Mouse (Mus musculus): ENCODE results near the gene Cx3cr1. TPM values are rescaled to one million over a fixed set of nuclear protein-coding genes. Genes with fewer than 3 reads are reported as not detected.
A peak's percentile ranks its signal among the peaks of the same experiment; 100 is the strongest.

Cx3cr1 gene
- polyA plus RNA-seq, 1 experiment = 14.4 TPM

DNA sequence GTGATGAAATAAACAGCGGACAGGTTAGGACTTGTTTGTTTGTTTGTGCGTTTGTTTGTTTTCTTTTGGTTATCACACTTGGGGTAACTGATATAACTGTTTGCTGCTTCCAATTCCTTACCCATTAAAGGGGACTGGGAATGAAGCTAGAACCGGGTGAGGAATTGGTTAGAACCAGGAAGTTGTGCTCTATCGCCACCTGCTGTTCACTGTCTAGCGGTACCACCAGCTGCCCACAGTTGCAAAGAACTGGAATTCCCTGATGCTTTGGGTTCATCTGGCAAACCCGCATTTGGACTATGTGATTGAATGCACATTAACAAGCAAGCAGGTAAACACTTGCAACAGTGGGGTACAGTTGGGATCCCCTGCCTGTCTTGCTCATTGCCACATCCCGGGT, 29.0 kb upstream of the Cx3cr1 start:
- Histone ChIP-seq H3K4me1 (ENCODE audit: control insufficient read depth, insufficient read depth, insufficient read length) (peaks cover 2% of the 10 kb centered on the region; the same call in 1 of the 2 replicates), H3K4me3 (ENCODE audit: extremely low read depth, insufficient read depth, insufficient read length) (no peak overlapping the region), H3K36me3 (ENCODE audit: control insufficient read depth, insufficient read depth, low read length) (no peaks in the 10 kb centered on the region), H3K27ac (ENCODE audit: insufficient read depth, low read length) (no peak overlapping the region), H3K27me3 (ENCODE audit: control insufficient read depth, insufficient read depth, low read length) (no peaks in the 10 kb centered on the region)
- DNase-seq (ENCODE audit: low read depth in 1 of 2, low spot score in 2 of 2) = peak in 1 of 2 experiments; percentile 49
- TF ChIP-seq CTCF (IDR thresholded peaks at IDR 0.05; ENCODE audit: extremely low read depth, insufficient read depth, insufficient read length, insufficient replicate concordance) (peak; percentile 58; the same call in 1 of the 2 replicates), POLR2A (IDR thresholded peaks at IDR 0.05; ENCODE audit: low read depth, low read length) (no peak)
- WGBS = 26% methylated on average over 7 of the region's 7 CpGs

- H3K4me1 ChIP-seq (ENCODE audit: control insufficient read depth, insufficient read depth, insufficient read length) = peaks cover 2% of the 10 kb centered on the region; the same call in 1 of the 2 replicates
- DNase-seq (ENCODE audit: low read depth in 1 of 2, low spot score in 2 of 2) = no peak
- H3K27me3 ChIP-seq (ENCODE audit: control insufficient read depth, insufficient read depth, low read length) = no peaks in the 10 kb centered on the region
- no peak overlapping the region for H3K27ac ChIP-seq (ENCODE audit: insufficient read depth, low read length)
- H3K36me3 ChIP-seq (ENCODE audit: control insufficient read depth, insufficient read depth, low read length) = no peaks in the 10 kb centered on the region
- TF ChIP-seq CTCF (IDR thresholded peaks at IDR 0.05; ENCODE audit: extremely low read depth, insufficient read depth, insufficient read length, insufficient replicate concordance) (no peak), POLR2A (IDR thresholded peaks at IDR 0.05; ENCODE audit: low read depth, low read length) (no peak)
- WGBS = 14% methylated on average over 7 of the region's 7 CpGs
- no peak overlapping the region for H3K4me3 ChIP-seq (ENCODE audit: extremely low read depth, insufficient read depth, insufficient read length)
Measured at GRCm38 (mm10) chr9:120095886-120096285, 26.2 kb upstream of the Cx3cr1 start.

DNA sequence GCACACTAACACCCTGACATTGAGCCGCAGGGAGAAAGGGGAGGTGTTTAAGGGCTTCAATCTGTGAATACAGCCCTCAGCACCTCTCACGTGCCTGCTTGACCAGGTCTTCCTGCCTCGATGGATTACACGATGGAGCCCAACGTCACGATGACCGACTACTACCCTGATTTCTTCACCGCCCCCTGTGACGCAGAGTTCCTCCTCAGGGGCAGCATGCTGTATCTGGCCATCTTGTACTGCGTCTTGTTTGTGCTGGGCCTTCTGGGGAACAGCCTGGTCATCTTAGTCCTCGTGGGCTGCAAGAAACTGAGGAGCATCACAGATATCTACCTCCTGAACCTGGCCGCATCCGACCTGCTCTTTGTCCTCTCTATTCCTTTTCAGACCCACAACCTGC, 24.0 kb upstream of the Cx3cr1 start:
- no peaks in the 10 kb centered on the region for H3K36me3 ChIP-seq (ENCODE audit: control insufficient read depth, insufficient read depth, low read length)
- H3K27me3 ChIP-seq (ENCODE audit: control insufficient read depth, insufficient read depth, low read length) = no peaks in the 10 kb centered on the region
- 88% methylated on average over 13 of the region's 13 CpGs for WGBS
- no peak for DNase-seq (ENCODE audit: low read depth in 1 of 2, low spot score in 2 of 2)
- H3K4me3 ChIP-seq (ENCODE audit: extremely low read depth, insufficient read depth, insufficient read length) = no peak overlapping the region
- H3K4me1 ChIP-seq (ENCODE audit: control insufficient read depth, insufficient read depth, insufficient read length) = no peaks in the 10 kb centered on the region
- TF ChIP-seq CTCF (IDR thresholded peaks at IDR 0.05; ENCODE audit: extremely low read depth, insufficient read depth, insufficient read length, insufficient replicate concordance) = no peak
- TF ChIP-seq POLR2A (IDR thresholded peaks at IDR 0.05; ENCODE audit: low read depth, low read length) = no peak
- no peak overlapping the region for H3K27ac ChIP-seq (ENCODE audit: insufficient read depth, low read length)

- WGBS = 71% methylated on average over 5 of the region's 5 CpGs
- Histone ChIP-seq H3K27ac (ENCODE audit: insufficient read depth, low read length) (no peak within 1 kb of the TSS), H3K4me3 (ENCODE audit: extremely low read depth, insufficient read depth, insufficient read length) (no peak within 1 kb of the TSS), H3K36me3 (ENCODE audit: control insufficient read depth, insufficient read depth, low read length) (no peaks in the 10 kb centered on the region), H3K4me1 (ENCODE audit: control insufficient read depth, insufficient read depth, insufficient read length) (no peaks in the 10 kb centered on the region), H3K27me3 (ENCODE audit: control insufficient read depth, insufficient read depth, low read length) (no peaks in the 10 kb centered on the region)
- DNase-seq (ENCODE audit: low read depth in 1 of 2, low spot score in 2 of 2) = no peak
- no peak for TF ChIP-seq POLR2A (IDR thresholded peaks at IDR 0.05; ENCODE audit: low read depth, low read length)
- TF ChIP-seq CTCF (IDR thresholded peaks at IDR 0.05; ENCODE audit: extremely low read depth, insufficient read depth, insufficient read length, insufficient replicate concordance) = no peak
Measured at GRCm38 (mm10) chr9:120091696-120092238, 22.1 kb upstream of the Cx3cr1 start, which contains the start of gene Ccr8. Ccr8 (plus strand) TSS chr9:120092114.

- WGBS = 74% methylated on average over 10 of the region's 10 CpGs
- DNase-seq (ENCODE audit: low read depth in 1 of 2, low spot score in 2 of 2) = no peak
- H3K27me3 ChIP-seq (ENCODE audit: control insufficient read depth, insufficient read depth, low read length) = no peaks in the 10 kb centered on the region
- no peak overlapping the region for H3K27ac ChIP-seq (ENCODE audit: insufficient read depth, low read length)
- TF ChIP-seq CTCF (IDR thresholded peaks at IDR 0.05; ENCODE audit: extremely low read depth, insufficient read depth, insufficient read length, insufficient replicate concordance) = no peak
- TF ChIP-seq POLR2A (IDR thresholded peaks at IDR 0.05; ENCODE audit: low read depth, low read length) = no peak
- no peaks in the 10 kb centered on the region for H3K4me1 ChIP-seq (ENCODE audit: control insufficient read depth, insufficient read depth, insufficient read length)
- no peak overlapping the region for H3K4me3 ChIP-seq (ENCODE audit: extremely low read depth, insufficient read depth, insufficient read length)
- no peaks in the 10 kb centered on the region for H3K36me3 ChIP-seq (ENCODE audit: control insufficient read depth, insufficient read depth, low read length)
Measured at GRCm38 (mm10) chr9:120091086-120091485, 21.4 kb upstream of the Cx3cr1 start.

- H3K27me3 ChIP-seq (ENCODE audit: control insufficient read depth, insufficient read depth, low read length) = no peaks in the 10 kb centered on the region
- no peak overlapping the region for H3K4me3 ChIP-seq (ENCODE audit: extremely low read depth, insufficient read depth, insufficient read length)
- no peaks in the 10 kb centered on the region for H3K4me1 ChIP-seq (ENCODE audit: control insufficient read depth, insufficient read depth, insufficient read length)
- DNase-seq (ENCODE audit: low read depth in 1 of 2, low spot score in 2 of 2) = no peak
- no peak overlapping the region for H3K27ac ChIP-seq (ENCODE audit: insufficient read depth, low read length)
- TF ChIP-seq POLR2A (IDR thresholded peaks at IDR 0.05; ENCODE audit: low read depth, low read length) (no peak), CTCF (IDR thresholded peaks at IDR 0.05; ENCODE audit: extremely low read depth, insufficient read depth, insufficient read length, insufficient replicate concordance) (no peak)
- H3K36me3 ChIP-seq (ENCODE audit: control insufficient read depth, insufficient read depth, low read length) = no peaks in the 10 kb centered on the region
- 92% methylated on average over 7 of the region's 7 CpGs for WGBS
Measured at GRCm38 (mm10) chr9:120089125-120089524, 19.4 kb upstream of the Cx3cr1 start.

DNA sequence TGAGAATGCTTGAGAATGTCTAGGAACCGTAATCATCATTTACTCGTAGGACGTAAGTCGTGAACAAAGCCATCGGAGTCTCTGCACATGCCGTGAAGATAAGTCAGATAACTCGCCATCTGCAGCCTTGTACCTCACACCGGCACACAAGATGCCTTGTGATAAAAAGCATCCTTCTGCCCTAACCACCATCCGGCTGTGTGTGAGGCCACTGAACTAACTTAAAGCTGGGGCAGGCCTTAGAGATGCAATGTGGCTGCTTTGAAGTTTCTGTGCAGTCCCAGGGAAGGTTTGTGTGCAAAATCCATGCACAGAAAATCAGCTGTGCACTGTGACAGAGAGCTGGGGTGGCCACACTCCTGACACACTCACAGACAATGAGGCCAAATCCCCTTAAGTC, 14.7 kb upstream of the Cx3cr1 start:
- H3K4me1 ChIP-seq (ENCODE audit: control insufficient read depth, insufficient read depth, insufficient read length) = peaks cover 7% of the 10 kb centered on the region
- DNase-seq (ENCODE audit: low read depth in 1 of 2, low spot score in 2 of 2) = no peak
- no peak overlapping the region for H3K27ac ChIP-seq (ENCODE audit: insufficient read depth, low read length)
- 83% methylated on average over 9 of the region's 9 CpGs for WGBS
- H3K27me3 ChIP-seq (ENCODE audit: control insufficient read depth, insufficient read depth, low read length) = no peaks in the 10 kb centered on the region
- no peaks in the 10 kb centered on the region for H3K36me3 ChIP-seq (ENCODE audit: control insufficient read depth, insufficient read depth, low read length)
- H3K4me3 ChIP-seq (ENCODE audit: extremely low read depth, insufficient read depth, insufficient read length) = no peak overlapping the region
- TF ChIP-seq POLR2A (IDR thresholded peaks at IDR 0.05; ENCODE audit: low read depth, low read length) = no peak
- TF ChIP-seq CTCF (IDR thresholded peaks at IDR 0.05; ENCODE audit: extremely low read depth, insufficient read depth, insufficient read length, insufficient replicate concordance) = no peak

Data from spleen, adult 2 months (tissue).